Mouse (Mus musculus) olfactory bulb, adult 2 months (tissue): ENCODE measurements at regions not wholly inside any gene's neighbourhood (a gene's known extent, or its start where the extent isn't known, plus 50 kb on each side); places are given as distances from the start of the nearest gene placed in this dataset.

ENCODE experiments used
- CTCF ChIP-seq: fragments of 200-500 bp; IDR thresholded peaks from 2 replicates; pipeline ENCODE4 v1.5.1; 2012; ENCODE audit warnings: low read depth, mild to moderate bottlenecking, low read length, moderate library complexity; ENCODE audit not compliant: insufficient read depth
- POLR2A ChIP-seq: fragments of 200-500 bp; IDR thresholded peaks from 2 replicates; pipeline ENCODE4 v1.6.1; 2012; ENCODE audit warnings: mild to moderate bottlenecking, low read depth, low read length, moderate library complexity; ENCODE audit not compliant: insufficient read depth

- no peak for TF ChIP-seq POLR2A
- no peak for TF ChIP-seq CTCF
These were observed 866.3 kb upstream of the Gm5150 start for GRCm38 (mm10) chr3:16872337-16873117.
